Mouse (Mus musculus) erythroblast, adult 5-6 weeks (primary cell): ENCODE data around the gene Prom1. TPM values are rescaled to one million over a fixed set of nuclear protein-coding genes. Genes with fewer than 3 reads are reported as not detected.

ENCODE experiments used
- ATAC-seq: replicated peaks from 2 replicates; pipeline ENCODE4 v1.8.0; 2016; ENCODE audit warnings: moderate number of reproducible peaks, mild to moderate bottlenecking, moderate TSS enrichment, inconsistent platforms; ENCODE audit not compliant: poor library complexity, low FRiP score, severe bottlenecking
- total RNA-seq, 2 experiments: library from RNA; stranded (forward) in 1 of 2; stranded (reverse) in 1 of 2; fragments of 150-400 nt in 1 of 2; fragments of 200-764, 138-1000 nt in 1 of 2; gene quantifications; 2 replicates each; pipeline versions ENCODE4 v1.2.3 to v1.2.4; 2015 to 2017; ENCODE audit warnings: low replicate concordance in 2 of 2

Gene Prom1
- total RNA-seq, 2 experiments from 2014 or later, result 13.8 to 14.1 TPM

DNA sequence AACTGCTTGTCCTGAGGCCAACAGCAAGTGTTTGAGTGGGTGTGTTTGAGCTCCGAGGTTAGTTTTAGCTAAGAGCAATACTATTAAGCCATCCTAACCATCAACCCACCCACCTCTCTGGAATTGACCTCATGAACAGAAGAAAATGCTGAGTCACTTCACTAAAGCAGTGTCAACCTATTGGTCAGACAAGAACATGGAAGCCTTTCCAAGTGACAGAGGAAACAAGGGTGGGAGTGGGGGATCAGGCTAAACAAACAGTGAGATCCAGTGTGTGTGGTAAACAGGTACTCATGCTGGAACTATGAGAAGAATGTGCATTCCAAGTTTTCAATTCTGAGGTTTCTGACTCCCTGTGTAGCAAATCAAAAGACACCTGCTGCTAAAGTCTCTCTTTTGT, 118.9 kb downstream of the Prom1 start:
- ATAC-seq, result no peak

- no peak for ATAC-seq
These were observed 120.2 kb downstream of the Prom1 start, which contains the start of gene Fgfbp1 for GRCm38 (mm10) chr5:43981620-43982019. TSS of gene Fgfbp1 (minus strand) at chr5:43981779.

DNA sequence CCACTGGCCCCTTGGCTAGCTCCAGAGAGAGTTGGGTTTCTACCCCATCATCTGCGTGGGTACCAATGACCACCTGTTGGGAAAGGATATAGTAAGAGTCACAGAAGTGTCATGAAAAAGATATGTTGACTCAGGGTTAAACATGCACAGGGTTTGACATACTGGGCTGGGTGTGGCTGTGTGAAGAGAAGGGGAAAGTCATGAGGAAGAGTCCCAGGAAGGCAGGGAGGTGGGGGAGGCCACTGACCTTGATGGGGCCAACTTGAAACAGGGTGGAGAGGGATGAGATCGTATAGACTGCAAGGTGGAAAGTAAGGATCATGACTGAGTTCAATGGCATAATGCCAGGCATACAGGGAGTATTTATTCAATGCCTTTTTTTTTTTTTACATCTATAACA, 121.4 kb downstream of the Prom1 start:
- ATAC-seq, result no peak

DNA sequence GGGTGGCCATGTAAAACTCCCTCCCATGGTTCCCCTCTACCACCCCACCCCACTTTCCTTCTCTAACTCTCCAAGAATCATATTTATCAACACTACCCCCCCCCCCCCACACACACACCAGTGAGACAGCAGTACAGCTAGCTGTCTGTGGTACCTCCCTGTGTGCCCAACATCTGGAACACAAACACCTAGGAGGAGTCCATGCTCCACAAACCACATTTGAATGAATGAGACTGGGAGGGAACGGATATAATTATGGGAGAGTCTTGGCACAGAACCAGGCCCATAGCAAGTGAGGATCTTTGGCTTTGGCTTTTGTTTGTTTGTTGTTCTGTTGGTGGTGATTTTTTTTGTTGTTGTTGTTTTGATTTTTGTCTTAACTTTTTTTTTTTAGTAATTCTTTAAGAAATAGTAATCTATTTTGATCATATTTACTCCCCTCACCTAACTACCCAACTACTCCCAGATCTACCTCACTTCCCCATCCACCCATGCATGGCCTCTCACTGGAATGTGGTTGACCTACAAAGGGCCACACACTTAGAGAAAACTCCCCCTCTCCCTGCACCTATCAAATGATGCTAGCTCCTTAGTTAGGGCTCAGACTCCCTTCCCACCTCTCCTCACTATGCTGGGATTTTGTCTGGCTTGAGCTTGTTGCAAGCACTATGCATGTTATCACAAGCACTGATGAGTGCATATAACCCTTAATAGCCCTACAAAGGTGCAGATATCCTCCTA, 124.8 kb downstream of the Prom1 start:
- ATAC-seq, result no peak

DNA sequence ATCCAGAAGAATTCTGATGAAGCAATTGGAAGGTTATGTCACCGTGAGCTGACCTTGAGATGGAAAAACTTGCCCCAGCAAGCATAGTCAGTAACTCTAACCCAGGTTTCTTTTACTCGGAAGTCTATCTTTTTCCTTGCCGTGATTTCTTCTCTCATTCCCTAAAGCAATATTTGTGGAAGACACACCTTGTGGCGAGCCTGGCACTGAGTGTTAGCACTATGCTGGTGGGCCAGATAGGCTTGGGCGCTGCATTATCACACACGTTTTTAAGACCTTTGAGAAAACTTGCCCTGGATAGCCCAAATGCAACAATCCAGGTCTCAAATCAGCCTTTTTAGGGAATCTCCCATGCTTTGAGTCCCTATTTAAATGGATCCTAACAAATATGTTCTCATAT, 127.7 kb downstream of the Prom1 start:
- no peak for ATAC-seq

DNA sequence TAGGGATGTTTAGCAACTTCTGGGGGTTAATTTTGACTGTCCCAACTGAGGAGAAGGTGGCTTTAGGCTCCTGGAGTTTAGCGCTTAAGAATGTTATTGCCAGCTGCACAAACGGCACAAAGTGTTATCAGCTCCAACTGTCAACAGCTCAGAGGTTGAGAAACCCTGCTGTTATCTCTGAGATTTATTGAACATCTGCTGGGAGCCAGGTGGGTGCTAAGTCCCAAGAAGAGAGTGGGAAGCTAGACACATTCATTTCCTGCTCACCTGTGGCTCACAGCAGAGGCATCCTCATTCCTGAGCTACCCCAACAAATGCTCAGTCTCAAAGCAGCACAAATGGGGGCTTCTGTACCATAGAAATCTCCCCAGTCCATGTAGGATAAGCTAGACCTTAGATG, 130.7 kb downstream of the Prom1 start:
- ATAC-seq, result no peak

DNA sequence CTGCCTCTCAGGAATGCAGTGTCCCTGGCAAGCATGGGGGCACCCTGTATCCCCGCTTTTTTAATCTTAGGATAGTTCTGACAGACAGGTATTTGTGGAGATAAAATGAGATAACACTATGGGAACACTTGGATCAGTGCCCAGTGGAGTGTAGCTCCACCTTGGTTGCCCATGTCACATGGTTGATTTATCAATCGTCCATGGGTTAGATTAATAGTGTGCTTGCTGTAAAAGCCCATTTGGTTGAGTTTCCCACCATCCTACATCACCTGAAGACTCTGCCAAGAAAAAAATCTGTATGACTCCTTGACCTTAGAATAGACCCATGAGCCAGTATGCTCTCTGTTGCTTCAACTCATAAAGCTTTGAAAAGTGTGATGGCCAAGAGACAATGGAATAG, 131.3 kb downstream of the Prom1 start:
- ATAC-seq, result no peak

- ATAC-seq, result no peak
These were observed 133.2 kb downstream of the Prom1 start for GRCm38 (mm10) chr5:43968634-43969033.

DNA sequence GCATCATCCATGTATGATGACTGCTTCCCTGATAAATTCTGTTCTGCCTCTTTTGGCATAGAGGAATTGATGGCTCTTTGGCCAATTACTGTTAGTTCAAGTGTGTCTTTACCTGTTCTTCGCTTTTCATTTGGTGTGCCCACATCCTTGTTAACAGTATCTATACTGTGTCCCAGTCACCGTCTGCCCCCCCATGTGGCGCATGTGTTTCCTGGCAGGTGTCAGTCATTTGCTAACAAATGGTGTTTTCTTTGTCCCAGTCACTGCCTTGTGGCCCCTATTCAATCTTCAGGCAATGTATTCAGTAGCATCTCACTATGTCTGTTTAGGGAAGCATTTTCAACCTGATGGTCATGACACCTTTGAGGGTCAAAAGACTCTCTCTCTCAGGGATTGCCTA, 140.8 kb downstream of the Prom1 start:
- ATAC-seq, result no peak

GRCm38 (mm10) chr5:43959884-43960440, 141.9 kb downstream of the Prom1 start:
- no peak for ATAC-seq

DNA sequence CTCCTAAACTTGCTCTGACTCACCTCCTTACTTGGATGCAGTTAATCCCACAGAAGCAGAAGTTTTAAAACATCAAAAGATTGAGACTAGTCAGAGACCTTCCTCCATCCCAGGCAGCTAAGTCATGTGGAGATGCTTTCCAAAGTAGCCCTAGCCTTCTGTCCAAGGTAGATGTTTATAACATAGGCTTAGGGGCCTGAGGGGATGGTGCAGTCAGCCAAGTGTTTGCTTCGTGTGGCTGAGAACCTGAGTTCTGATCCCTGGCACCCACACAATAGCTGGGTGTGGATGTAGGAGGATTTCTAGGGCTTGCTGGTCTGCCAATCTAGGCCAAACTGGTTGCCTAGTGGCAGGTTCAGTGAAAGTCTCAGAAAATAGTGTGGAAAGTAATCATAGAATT, 148.6 kb downstream of the Prom1 start:
- ATAC-seq, result no peak

GRCm38 (mm10) chr5:43948748-43949275, 153.0 kb downstream of the Prom1 start:
- no peak for ATAC-seq

GRCm38 (mm10) chr5:43948111-43948743, 153.6 kb downstream of the Prom1 start:
- ATAC-seq, result no peak

DNA sequence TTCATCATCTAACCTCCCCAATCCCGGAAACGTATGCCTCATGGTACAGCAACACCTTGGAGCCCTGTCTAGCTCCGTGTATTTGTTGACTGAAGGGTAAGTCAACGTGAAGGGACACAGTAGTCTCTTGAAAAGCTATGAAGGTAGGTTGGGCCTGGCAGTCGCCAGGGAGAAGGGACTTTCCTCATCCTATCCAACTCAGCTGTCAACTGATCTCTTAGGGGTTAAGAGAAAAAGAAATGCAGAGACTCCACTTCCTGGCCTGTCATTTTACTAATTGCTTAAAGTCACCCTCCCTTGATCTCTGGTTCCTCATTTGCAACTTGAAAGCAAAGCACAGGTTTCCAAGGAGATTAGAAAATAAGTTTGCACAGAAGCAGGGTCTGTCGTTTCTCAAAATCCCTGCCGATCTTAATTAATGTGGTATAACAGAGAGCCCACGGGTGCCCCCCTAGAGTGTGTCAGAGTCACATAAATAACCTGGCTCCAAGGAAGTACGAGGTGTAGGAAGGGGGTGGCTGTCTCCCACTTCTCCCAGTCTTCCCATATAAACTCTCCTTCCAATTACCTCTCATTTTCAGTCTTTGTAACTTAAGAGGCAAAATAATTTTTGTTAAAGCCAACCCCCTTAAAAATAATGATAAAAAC, 154.4 kb downstream of the Prom1 start:
- no peak for ATAC-seq

Other genes starting within 250 kb of the Prom1 start
- gene Cd38, start 233.5 kb downstream of the Prom1 start, total RNA-seq (2015; ENCODE audit: low replicate concordance), result 2.5 and 6.5 TPM in 2 replicates
- gene Cd38, start 233.5 kb downstream of the Prom1 start, total RNA-seq (2017; ENCODE audit: low replicate concordance), result 1.7 and 3.2 TPM in 2 replicates
- not detected in 2 replicates for gene Gm7879, start 188.9 kb downstream of the Prom1 start, total RNA-seq (2015; ENCODE audit: low replicate concordance)
- 0.68 TPM in 1 of 2 replicates, not detected in the other for gene Gm7879, start 188.9 kb downstream of the Prom1 start, total RNA-seq (2017; ENCODE audit: low replicate concordance)
- not detected in 2 replicates for gene Fgfbp1, start 120.3 kb downstream of the Prom1 start, total RNA-seq (2015; ENCODE audit: low replicate concordance)
- not detected in 2 replicates for gene Fgfbp1, start 120.3 kb downstream of the Prom1 start, total RNA-seq (2017; ENCODE audit: low replicate concordance)
- 54.1 and 60.3 TPM in 2 replicates for gene Tapt1, start 124.6 kb upstream of the Prom1 start, total RNA-seq (2015; ENCODE audit: low replicate concordance)
- gene Tapt1, start 124.6 kb upstream of the Prom1 start, total RNA-seq (2017; ENCODE audit: low replicate concordance), result 67.6 and 88.2 TPM in 2 replicates